In genomic region chrX:164419955-164420354, GRCm38 (mm10) we compare ENCODE assay signal across 8 mouse cellular contexts. TPM values are rescaled to one million over a fixed set of nuclear protein-coding genes. Genes with fewer than 3 reads are reported as not detected.
DNase-seq lines count a peak whose midpoint lies in the region; ATAC-seq and TF ChIP-seq lines count a peak whose summit lies in the region.

No protein-coding gene starts in this region.

- no peak for DNase-seq in heart, embryonic 10.5 days (ENCODE audit: low spot score)
- no peak for DNase-seq in heart, postnatal 4 days
- no peak for DNase-seq in G1E (ENCODE audit: low spot score)
- DNase-seq in layer of hippocampus, adult 9-10 months (ENCODE audit: low spot score), result no peak
- no peak for DNase-seq in layer of hippocampus, adult 18-20 months (ENCODE audit: low spot score in 2 of 2)
- DNase-seq in spleen, adult 12 weeks (ENCODE audit: low spot score), result no peak

- H3K4me3 ChIP-seq in heart, embryonic 10.5 days, result peak overlapping the region; percentile 65
- peak overlapping the region; percentile 74 for H3K4me3 ChIP-seq in G1E (ENCODE audit: low read depth, low read length)
- peak overlapping the region; percentile 94 for H3K4me3 ChIP-seq in megakaryocyte, embryonic 14.5 days (replicated peaks)

- H3K36me3 ChIP-seq in heart, embryonic 10.5 days, result peaks cover 8% of the 10 kb centered on the region; the same call in 1 of the 2 replicates
- H3K36me3 ChIP-seq in G1E (replicated peaks), result peaks cover 20% of the 10 kb centered on the region
- H3K36me3 ChIP-seq in megakaryocyte, embryonic 14.5 days (replicated peaks; ENCODE audit: low read length), result peaks cover 20% of the 10 kb centered on the region

- WGBS in heart, embryonic 10.5 days, result 14% methylated on average over 13 of the region's 13 CpGs

- peaks cover 8% of the 10 kb centered on the region; the same call in 1 of the 2 replicates for H3K27me3 ChIP-seq in heart, embryonic 10.5 days (ENCODE audit: insufficient read depth, poor library complexity, severe bottlenecking)
- no peaks in the 10 kb centered on the region for H3K27me3 ChIP-seq in G1E (ENCODE audit: insufficient read depth, low read length)
- H3K27me3 ChIP-seq in megakaryocyte, embryonic 14.5 days (replicated peaks), result peaks cover 2% of the 10 kb centered on the region

- ATAC-seq in G1E (ENCODE audit: extremely low read depth, insufficient number of reproducible peaks, low FRiP score, poor library complexity, severe bottlenecking), result no peak
- ATAC-seq in granulocyte monocyte progenitor cell, adult 5-6 weeks (replicated peaks; ENCODE audit: poor library complexity, severe bottlenecking), result peak; percentile 10; the same call in 1 of the 2 replicates

- TF ChIP-seq CTCF in G1E (IDR thresholded peaks at IDR 0.05; ENCODE audit: low read depth, low read length), result no peak

- H3K9me3 ChIP-seq in heart, embryonic 10.5 days, result no peaks in the 10 kb centered on the region
- H3K9me3 ChIP-seq in G1E (replicated peaks), result no peaks in the 10 kb centered on the region
- H3K9me3 ChIP-seq in megakaryocyte, embryonic 14.5 days, result no peaks in the 10 kb centered on the region

- H3K4me1 ChIP-seq in heart, embryonic 10.5 days, result no peaks in the 10 kb centered on the region
- H3K4me1 ChIP-seq in G1E (ENCODE audit: insufficient read depth, low read depth, low read length), result peaks cover 17% of the 10 kb centered on the region; the same call in 1 of the 2 replicates
- H3K4me1 ChIP-seq in megakaryocyte, embryonic 14.5 days, result peaks cover 22% of the 10 kb centered on the region

- H3K27ac ChIP-seq in heart, embryonic 10.5 days, result peak overlapping the region; percentile 87

RNA-seq across cellular contexts. Expression of gene Piga, which starts 0.4 kb away (rescaled TPM):
- 12.4 and 13.2 TPM in 2 replicates for polyA plus RNA-seq in heart, embryonic 10.5 days (2016; fragmentation: Nextera tagmentation; extraction: Ambion mirVana)
- total RNA-seq in heart, postnatal 4 days (2021), result 1 to 10 TPM; 4.8 to 5.1 TPM
- total RNA-seq in G1E (2014; fragmentation: Nextera tagmentation) (19.3 and 28.4 TPM in 2 replicates), G1E (2017) (26.4 and 27.4 TPM in 2 replicates)
- 0.63 and 1.0 TPM in 2 replicates for polyA plus RNA-seq in G1E (2012)
- total RNA-seq in granulocyte monocyte progenitor cell, adult 5-6 weeks (2014; fragmentation: Nextera tagmentation), result 22.1 and 22.2 TPM in 2 replicates
- total RNA-seq in granulocyte monocyte progenitor cell, adult 5-6 weeks (2017), result 15.0 and 19.9 TPM in 2 replicates
- polyA plus RNA-seq in megakaryocyte, embryonic 14.5 days (2012; ENCODE audit: insufficient read depth, low replicate concordance), result 0.36 TPM in 1 of 2 replicates, not detected in the other
- total RNA-seq in layer of hippocampus, adult 18-20 months (2021), result 1 to 10 TPM; 8.0 to 8.3 TPM

RNA-seq across cellular contexts. Expression of gene Asb11, which starts 16.8 kb away (rescaled TPM):
- 0.13 and 0.62 TPM in 2 replicates for polyA plus RNA-seq in heart, embryonic 10.5 days (2016; fragmentation: Nextera tagmentation; extraction: Ambion mirVana)
- total RNA-seq in heart, postnatal 4 days (2021), result 10 to 100 TPM; 21.5 to 49.7 TPM
- total RNA-seq in G1E (2014; fragmentation: Nextera tagmentation) (not detected in 2 replicates), G1E (2017) (0.12 and 0.38 TPM in 2 replicates)
- polyA plus RNA-seq in G1E (2012), result not detected in 2 replicates
- total RNA-seq in granulocyte monocyte progenitor cell, adult 5-6 weeks (2014; fragmentation: Nextera tagmentation), result not detected in 2 replicates
- total RNA-seq in granulocyte monocyte progenitor cell, adult 5-6 weeks (2017), result 0.72 TPM in 1 of 2 replicates, not detected in the other
- not detected in 2 replicates for polyA plus RNA-seq in megakaryocyte, embryonic 14.5 days (2012; ENCODE audit: insufficient read depth, low replicate concordance)
- total RNA-seq in layer of hippocampus, adult 18-20 months (2021), result 1 to 10 TPM in 1 of 2 experiments, under 1 TPM in 1; 0.79 to 3.2 TPM

RNA-seq across cellular contexts. Expression of gene Vegfd, which starts 46.8 kb away (rescaled TPM):
- 1.0 and 1.2 TPM in 2 replicates for polyA plus RNA-seq in heart, embryonic 10.5 days (2016; fragmentation: Nextera tagmentation; extraction: Ambion mirVana)
- total RNA-seq in heart, postnatal 4 days (2021), result 1 to 10 TPM; 5.3 to 5.7 TPM
- total RNA-seq in G1E (2014; fragmentation: Nextera tagmentation) (16.6 TPM in 1 of 2 replicates, not detected in the other), G1E (2017) (0.06 TPM in 1 of 2 replicates, not detected in the other)
- not detected in 2 replicates for polyA plus RNA-seq in G1E (2012)
- total RNA-seq in granulocyte monocyte progenitor cell, adult 5-6 weeks (2014; fragmentation: Nextera tagmentation), result not detected in 2 replicates
- total RNA-seq in granulocyte monocyte progenitor cell, adult 5-6 weeks (2017), result not detected in 2 replicates
- not detected in 2 replicates for polyA plus RNA-seq in megakaryocyte, embryonic 14.5 days (2012; ENCODE audit: insufficient read depth, low replicate concordance)
- total RNA-seq in layer of hippocampus, adult 18-20 months (2021), result 1 to 10 TPM; 2.6 to 5.0 TPM

Comparison
In these comparisons a context has a peak if more than half of its experiments do, and no peak if none do; other contexts are left out.
1. RNA of gene Asb11, which starts 16.8 kb away (total RNA-seq): 21.5 to 49.7 TPM in heart, postnatal 4 days; 0.79 to 3.2 TPM in layer of hippocampus, adult 18-20 months, 0.72 TPM in granulocyte monocyte progenitor cell, adult 5-6 weeks and 0.12 to 0.38 TPM in G1E; every median in the first group is over 4 times any median in the second.
2. Peak in every context shown above with its lines, with median percentiles within 50 percentile points of each other: H3K4me3 ChIP-seq.